Mouse (Mus musculus) embryo, embryonic 9.5 days (tissue): ENCODE data around the gene Kin.
A peak's percentile ranks its signal among the peaks of the same experiment; 100 is the strongest.

Experiments
- DNase-seq: peaks from one replicate; pipeline ENCODE4 v3.0.0-alpha.2; 2017; ENCODE audit errors: extremely low spot score

Kin gene

DNA sequence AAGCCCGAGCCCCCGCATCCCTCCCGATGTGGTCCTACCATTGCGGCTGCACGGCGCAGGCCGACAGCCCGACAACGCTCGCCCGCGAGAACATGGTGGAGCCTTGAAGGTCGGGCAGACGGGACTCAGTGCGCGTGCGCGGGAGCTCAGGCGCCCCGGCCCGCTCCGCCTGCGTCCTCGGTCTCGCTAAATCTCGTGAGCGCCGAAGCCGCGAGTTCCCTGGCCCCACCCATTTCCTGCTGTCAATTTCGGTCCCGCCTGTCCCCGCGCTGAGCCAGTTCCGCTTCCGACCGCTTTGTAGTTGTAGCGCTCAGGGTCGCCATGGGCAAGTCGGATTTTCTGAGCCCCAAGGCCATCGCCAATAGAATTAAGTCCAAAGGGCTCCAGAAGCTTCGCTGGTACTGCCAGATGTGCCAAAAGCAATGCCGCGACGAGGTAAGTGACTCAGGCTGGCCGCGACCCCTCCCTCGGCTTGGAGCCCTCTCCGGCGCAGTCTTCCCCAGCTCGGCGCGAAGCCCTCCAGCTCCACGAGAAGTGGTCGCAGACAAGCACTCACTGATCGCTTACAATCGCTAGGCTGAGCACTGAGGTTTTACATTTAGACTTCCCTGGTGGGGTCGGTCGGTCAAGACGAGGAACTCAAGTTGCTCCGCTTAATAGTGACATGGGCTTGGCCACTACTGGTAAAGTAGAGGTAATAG is at the start of gene Kin, which contains the start of gene Atp5c1:
Gene Kin, plus strand, starts transcription at position 284 of the 701 bp plus-strand sequence.
Gene Atp5c1, minus strand, starts transcription at position 201 of the 701 bp plus-strand sequence.
- peak; percentile 97 for DNase-seq

DNA sequence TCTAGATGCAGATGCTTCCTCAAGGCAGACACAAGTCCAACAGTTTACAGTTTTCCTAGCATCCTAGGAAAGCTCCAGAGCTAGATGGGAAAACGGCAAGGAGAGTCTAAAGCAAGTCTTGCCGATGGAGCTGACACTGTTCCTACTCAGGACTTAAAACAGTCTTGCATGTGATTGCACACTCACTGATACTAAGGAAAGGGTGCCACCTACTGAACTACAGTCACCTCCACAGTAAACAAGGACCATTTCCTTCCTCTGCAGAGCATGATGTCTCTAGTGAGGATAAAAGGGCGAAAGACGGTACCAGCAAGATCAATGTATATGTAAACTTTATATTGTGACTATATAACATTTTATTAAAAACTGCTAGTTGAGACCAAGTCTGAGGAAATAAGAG is 46.7 kb upstream of the Kin start:
- DNase-seq: no peak

DNA sequence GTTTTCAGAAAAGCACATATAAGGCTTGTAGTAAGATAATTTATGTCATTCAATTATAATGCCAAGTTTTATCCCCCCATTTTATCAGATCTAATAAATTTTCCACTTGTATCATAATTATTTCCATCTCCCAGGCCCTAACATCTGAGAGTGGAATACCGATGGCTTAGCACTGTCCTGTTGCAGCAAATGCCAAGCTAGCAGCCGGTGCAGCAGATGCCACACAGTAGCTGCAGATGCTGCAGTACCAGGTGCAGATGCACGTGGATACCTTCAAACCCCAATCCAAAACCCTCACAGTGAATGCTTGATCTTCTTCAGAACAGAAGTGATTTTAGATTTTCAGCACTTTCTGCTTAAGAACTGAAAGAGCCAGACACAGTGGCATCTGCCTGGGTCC is 45.4 kb upstream of the Kin start:
- no peak for DNase-seq

GRCm38 (mm10) chr2:10047758-10048436 is 32.5 kb upstream of the Kin start:
- peak; percentile 42 for DNase-seq

DNA sequence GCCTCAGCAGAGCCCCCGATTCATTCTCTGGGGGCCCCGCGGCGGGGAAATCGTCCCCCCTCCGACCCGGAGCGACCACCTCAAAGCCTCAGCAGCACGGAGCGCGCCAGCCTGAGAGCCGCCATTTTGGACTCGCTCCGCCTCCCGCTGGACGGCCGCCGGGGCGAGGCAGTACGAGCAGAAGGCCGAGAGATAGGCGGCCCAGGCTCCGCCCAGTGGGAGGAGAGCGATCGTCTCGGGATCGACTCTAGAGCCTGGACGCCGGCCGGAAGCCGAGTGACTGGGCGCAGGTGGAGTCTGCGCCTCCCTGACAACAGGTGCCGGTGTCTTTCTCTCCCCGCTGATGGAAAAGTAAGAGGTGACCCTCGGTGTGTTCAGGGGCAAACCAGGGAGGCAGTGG is 31.9 kb upstream of the Kin start, which contains the start of gene Taf3:
Gene Taf3, minus strand, starts transcription at position 136 of the 400 bp plus-strand sequence.
- DNase-seq: peak; percentile 88

DNA sequence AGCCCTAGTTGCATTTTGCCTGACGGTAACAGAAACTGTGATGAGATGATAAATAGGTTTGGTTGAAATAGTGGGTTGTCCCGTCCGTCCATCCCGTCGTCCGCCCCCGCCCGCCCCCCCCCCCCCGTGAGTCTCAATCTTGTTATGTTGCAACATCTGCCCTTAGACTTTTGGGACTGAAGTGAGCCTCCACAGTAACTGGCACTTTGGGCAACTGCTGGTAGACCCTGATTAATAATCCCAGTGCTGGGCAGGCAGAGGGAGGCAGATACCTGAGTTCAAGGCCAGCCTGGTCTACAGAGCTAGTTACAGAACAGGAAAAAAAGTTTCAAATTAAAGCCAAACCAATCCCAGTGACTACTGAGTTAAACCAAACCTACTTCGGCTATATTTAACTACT is 30.9 kb upstream of the Kin start:
- no peak for DNase-seq

DNA sequence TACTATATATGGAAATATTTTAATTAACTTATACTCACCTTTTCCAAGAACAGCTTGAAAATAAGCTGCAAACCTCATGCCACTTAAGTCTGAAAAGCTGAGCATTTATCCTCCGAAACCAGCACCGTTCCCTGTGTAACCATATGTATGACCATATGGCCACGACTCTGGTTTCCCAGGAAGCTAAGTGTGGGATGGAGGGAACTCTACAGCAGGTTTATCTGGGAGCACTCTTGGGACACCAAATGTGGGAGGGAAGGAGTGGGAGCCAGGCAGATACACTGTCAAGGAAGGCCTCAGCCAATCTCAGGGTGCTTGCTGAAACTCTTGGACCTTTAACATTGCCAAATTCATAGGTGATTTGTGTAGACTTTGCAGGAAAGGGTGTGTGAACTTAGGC is 29.5 kb upstream of the Kin start:
- no peak for DNase-seq

DNA sequence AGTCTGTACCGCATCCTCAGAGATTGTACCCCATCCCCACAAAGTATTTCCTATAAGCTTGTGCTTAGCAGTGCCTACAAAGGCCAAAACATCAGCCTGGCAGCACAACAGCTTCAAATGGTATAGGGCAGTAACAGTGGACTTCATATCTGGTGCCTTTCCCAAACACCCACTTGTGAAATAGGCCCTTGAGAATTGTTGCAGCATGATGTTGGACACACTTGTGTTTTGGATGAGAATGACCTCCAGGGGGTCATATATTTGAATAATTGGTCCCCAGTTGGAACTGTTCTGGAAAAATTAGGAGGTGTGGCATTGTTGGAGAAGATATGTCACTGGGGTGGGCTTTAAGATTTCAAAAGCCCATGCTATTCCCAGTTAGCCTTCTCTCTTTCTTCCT is 28.4 kb upstream of the Kin start:
- DNase-seq: no peak

GRCm38 (mm10) chr2:10058836-10059235 is 21.6 kb upstream of the Kin start:
- DNase-seq: no peak

GRCm38 (mm10) chr2:10071751-10072150 is 8.6 kb upstream of the Kin start:
- no peak for DNase-seq

DNA sequence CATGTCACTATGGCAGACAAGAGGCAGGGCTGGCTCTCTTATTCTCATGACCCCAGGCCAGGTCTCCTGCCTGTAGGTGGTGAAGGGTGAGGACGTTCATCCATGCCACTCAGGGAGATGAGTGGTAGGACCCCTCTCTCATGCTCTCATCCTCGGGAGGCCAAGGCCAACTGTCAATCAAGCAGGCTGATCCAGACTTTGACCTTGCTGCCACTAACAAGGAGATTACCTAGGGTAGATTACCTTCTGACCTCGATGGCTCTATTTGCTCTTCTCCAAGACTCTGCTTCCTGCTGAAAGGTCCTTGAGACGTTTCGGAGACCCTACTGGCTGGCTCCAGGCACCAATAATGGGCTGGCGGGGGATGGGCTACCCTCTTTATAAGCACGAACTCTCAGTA is 5.9 kb upstream of the Kin start:
- no peak for DNase-seq

DNA sequence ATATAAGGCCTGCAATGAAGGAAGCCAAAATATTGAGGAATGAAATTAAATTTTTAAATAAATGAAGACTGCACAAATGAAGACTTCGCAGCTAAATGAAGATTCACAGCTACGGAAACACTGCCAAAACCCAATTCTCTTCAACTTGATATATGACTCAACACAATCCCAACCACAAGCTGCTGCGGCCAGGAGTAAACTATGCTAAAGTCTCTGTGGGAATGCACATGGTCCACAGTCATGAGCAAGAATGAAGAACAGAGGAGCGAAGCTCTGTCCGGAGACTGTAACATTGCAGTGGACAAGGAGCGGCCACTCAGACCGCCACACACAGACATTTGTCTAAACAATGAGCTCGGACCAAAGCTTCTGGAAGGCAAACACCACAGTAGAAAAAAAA is 3.7 kb upstream of the Kin start:
- no peak for DNase-seq

DNA sequence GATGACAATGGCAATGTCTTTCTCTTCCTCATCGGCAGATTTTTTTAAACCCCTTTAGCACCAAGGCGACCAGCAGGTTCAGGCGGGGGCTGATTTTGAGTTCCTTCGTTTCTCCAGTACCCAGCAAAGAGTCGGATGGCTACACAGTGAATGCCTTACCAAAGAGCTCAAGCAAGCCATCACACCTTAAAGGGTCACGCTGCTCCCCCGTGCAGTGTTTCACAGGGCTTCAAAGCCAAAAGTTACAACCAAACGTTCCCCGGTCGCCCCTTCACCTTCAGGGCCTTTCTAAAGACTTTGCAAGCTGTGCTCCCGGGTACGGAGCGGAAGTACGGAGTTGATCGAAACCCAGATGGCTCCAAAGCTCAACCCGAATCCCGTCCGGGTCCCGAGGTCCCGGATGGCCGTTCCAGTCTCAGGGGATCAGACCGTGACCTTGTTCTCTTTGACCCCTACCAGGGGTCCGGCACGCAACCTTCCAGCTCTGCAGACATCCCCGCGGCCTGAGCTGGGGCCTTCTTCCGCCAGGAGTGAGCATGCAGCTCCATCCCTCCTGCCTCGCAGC is 566 bp upstream of the Kin start:
- DNase-seq: no peak

- no peak for DNase-seq
Measured at GRCm38 (mm10) chr2:10081453-10082080, 1.2 kb downstream of the Kin start.

- DNase-seq: no peak
Measured at GRCm38 (mm10) chr2:10082737-10083136, 2.3 kb downstream of the Kin start.

GRCm38 (mm10) chr2:10087256-10087850 is 7.0 kb downstream of the Kin start:
- DNase-seq: no peak

DNA sequence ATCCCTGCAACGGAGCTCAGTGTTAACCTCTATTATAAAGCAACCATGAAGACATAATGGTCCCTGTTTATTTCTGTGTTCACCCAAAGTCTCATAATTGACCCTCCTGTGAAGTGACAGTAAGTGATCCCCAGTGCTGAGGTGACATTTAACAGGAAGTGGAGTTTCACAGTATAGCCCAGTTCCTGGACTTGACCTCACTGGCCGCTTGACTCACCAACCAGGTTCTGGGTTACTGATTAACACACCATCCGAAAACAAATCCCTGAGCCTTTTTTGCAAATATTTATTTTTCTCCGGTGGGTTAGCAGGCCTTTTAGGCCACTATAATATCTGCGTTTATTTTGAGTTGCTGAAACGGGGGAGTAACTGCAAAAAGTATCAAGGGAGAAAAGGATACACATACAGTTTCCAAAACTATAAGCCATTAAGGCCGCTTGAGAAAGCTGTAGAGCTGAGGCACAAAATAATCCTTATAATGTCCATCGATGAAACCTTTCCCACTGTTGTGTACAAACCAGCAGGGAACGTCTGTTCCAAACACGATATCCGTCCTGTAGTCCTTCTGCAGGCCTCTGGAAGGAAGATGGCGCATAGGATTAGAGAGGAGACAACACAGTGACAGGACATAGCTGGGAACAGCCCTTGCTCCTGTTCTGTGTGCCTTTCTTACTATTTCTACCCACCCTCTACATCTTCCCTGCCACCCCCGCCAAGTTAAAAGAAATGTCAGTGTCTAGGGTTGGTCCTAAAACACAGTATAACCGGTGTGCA is 14.1 kb downstream of the Kin start:
- no peak for DNase-seq

- peak; percentile 42 for DNase-seq
Measured at GRCm38 (mm10) chr2:10098598-10099215, 18.3 kb downstream of the Kin start.

- no peak for DNase-seq
Measured at GRCm38 (mm10) chr2:10100471-10100870, 20.1 kb downstream of the Kin start.

GRCm38 (mm10) chr2:10101180-10101579 is 20.8 kb downstream of the Kin start:
- peak; percentile 34 for DNase-seq
